Comparison of ENCODE assay signal across 17 mouse cellular contexts in genomic region chr3:127281390-127281789, GRCm38 (mm10).
"Had no signal": no experiment of that assay in that cellular context is flagged by ENCODE, and none has a peak within 500 bp of the region (broad histone marks: within the 10 kb centered on the region; RNA-seq: fewer than 3 reads in every experiment).

No protein-coding gene starts in this region.

- H3K9ac ChIP-seq: neural tube, embryonic 12.5 days; neural tube, embryonic 13.5 days; neural tube, embryonic 15.5 days; stomach, embryonic 15.5 days had no signal

- H3K4me2 ChIP-seq: neural tube, embryonic 12.5 days; neural tube, embryonic 13.5 days; neural tube, embryonic 15.5 days; stomach, embryonic 15.5 days had no signal

- H3K4me1 ChIP-seq: neural tube, embryonic 12.5 days; neural tube, embryonic 13.5 days; neural tube, embryonic 15.5 days; stomach, embryonic 15.5 days had no signal

- DNase-seq: retina, postnatal 1 day; right cerebral cortex, adult 18-20 months; right cerebral cortex, postnatal 14 days; right cerebral cortex, postnatal 25 days; right cerebral cortex, postnatal 4 days; spleen, adult 18-20 months; thymus, adult 18-20 months; thymus, adult 2 months; thymus, postnatal 14 days; thymus, postnatal 25 days; thymus, postnatal 36 days; thymus, postnatal 4 days had no signal

- H3K27me3 ChIP-seq: neural tube, embryonic 12.5 days; neural tube, embryonic 13.5 days; neural tube, embryonic 15.5 days; stomach, embryonic 15.5 days had no signal

- H3K9me3 ChIP-seq: neural tube, embryonic 12.5 days; neural tube, embryonic 13.5 days; neural tube, embryonic 15.5 days; stomach, embryonic 15.5 days had no signal

- H3K4me3 ChIP-seq: neural tube, embryonic 12.5 days; neural tube, embryonic 13.5 days; neural tube, embryonic 15.5 days; stomach, embryonic 15.5 days had no signal

- H3K36me3 ChIP-seq: neural tube, embryonic 12.5 days; neural tube, embryonic 13.5 days; neural tube, embryonic 15.5 days; stomach, embryonic 15.5 days had no signal

- H3K27ac ChIP-seq: neural tube, embryonic 12.5 days; neural tube, embryonic 13.5 days; neural tube, embryonic 15.5 days; stomach, embryonic 15.5 days; stomach, postnatal 0 days had no signal
